Mouse (Mus musculus) left cerebral cortex, adult 9 months (tissue): ENCODE results near the gene Gm19684.
A peak's percentile ranks its signal among the peaks of the same experiment; 100 is the strongest.
"Not testable (repeated sequence)": the region's sequence is repeated elsewhere in the genome, so short reads cannot be mapped to it uniquely, and the experiment has no call there.

Experiments used
- DNase-seq, 2 experiments: peaks; one replicate each; pipeline ENCODE4 v3.0.0; 2022; ENCODE audit warnings: low spot score in 2 of 2

The Gm19684 gene

GRCm38 (mm10) chr17:36121352-36122020 lies at the start of gene Gm19684:
Gene Gm19684 (plus strand): TSS chr17:36121678.
- peak; percentile 47 to 65 for DNase-seq

GRCm38 (mm10) chr17:36081901-36082300 lies 39.6 kb upstream of the Gm19684 start:
- not testable (repeated sequence) for DNase-seq

GRCm38 (mm10) chr17:36082519-36083232 lies 38.8 kb upstream of the Gm19684 start:
- not testable (repeated sequence) for DNase-seq

GRCm38 (mm10) chr17:36083266-36083869 lies 38.1 kb upstream of the Gm19684 start:
- no peak for DNase-seq

GRCm38 (mm10) chr17:36083870-36084451 lies 37.5 kb upstream of the Gm19684 start:
- no peak for DNase-seq

- DNase-seq: not testable (repeated sequence)
Measured at GRCm38 (mm10) chr17:36085976-36086375, 35.5 kb upstream of the Gm19684 start.

GRCm38 (mm10) chr17:36091933-36092332 lies 29.5 kb upstream of the Gm19684 start:
- not testable (repeated sequence) for DNase-seq

- DNase-seq: not testable (repeated sequence)
Measured at GRCm38 (mm10) chr17:36092520-36092919, 29.0 kb upstream of the Gm19684 start.

- DNase-seq: no peak
Measured at GRCm38 (mm10) chr17:36093936-36094335, 27.5 kb upstream of the Gm19684 start.

- not testable (repeated sequence) for DNase-seq
Measured at GRCm38 (mm10) chr17:36099603-36100002, 21.9 kb upstream of the Gm19684 start.

- DNase-seq: not testable (repeated sequence)
Measured at GRCm38 (mm10) chr17:36102091-36102490, 19.4 kb upstream of the Gm19684 start.

- DNase-seq: not testable (repeated sequence)
Measured at GRCm38 (mm10) chr17:36110129-36110528, 11.3 kb upstream of the Gm19684 start.

GRCm38 (mm10) chr17:36110641-36111509 lies 10.6 kb upstream of the Gm19684 start:
- peak in 1 of 2 experiments; percentile 36 for DNase-seq

- DNase-seq: peak in 1 of 2 experiments; percentile 45
Measured at GRCm38 (mm10) chr17:36111510-36111868, 10.0 kb upstream of the Gm19684 start.

- DNase-seq: not testable (repeated sequence)
Measured at GRCm38 (mm10) chr17:36113979-36114593, 7.4 kb upstream of the Gm19684 start.

GRCm38 (mm10) chr17:36116545-36116944 lies 4.9 kb upstream of the Gm19684 start:
- not testable (repeated sequence) for DNase-seq

- not testable (repeated sequence) for DNase-seq
Measured at GRCm38 (mm10) chr17:36120839-36121238, 639 bp upstream of the Gm19684 start.

- DNase-seq: not testable (repeated sequence)
Measured at GRCm38 (mm10) chr17:36124111-36124510, 2.6 kb downstream of the Gm19684 start.

- DNase-seq: not testable (repeated sequence)
Measured at GRCm38 (mm10) chr17:36128525-36128924, 7.0 kb downstream of the Gm19684 start.

- not testable (repeated sequence) for DNase-seq
Measured at GRCm38 (mm10) chr17:36128968-36129817, 7.7 kb downstream of the Gm19684 start, which contains the start of gene Gm7030. Gene Gm7030 (minus strand): TSS chr17:36129425.
